Mouse (Mus musculus) hindbrain, embryonic 11.5 days (tissue): Measurements from ENCODE around the gene Tns2. TPM values are rescaled to one million over a fixed set of nuclear protein-coding genes. Genes with fewer than 3 reads are reported as not detected.
"Not testable (repeated sequence)": the region's sequence is repeated elsewhere in the genome, so short reads cannot be mapped to it uniquely, and the experiment has no call there.

Experiments
- ATAC-seq: fragments of 200-750 bp; cut with Nextera tagmentation; 2 replicates; pipeline ENCODE4 v1.8.0; 2017; ENCODE audit warnings: mild to moderate bottlenecking, moderate TSS enrichment, moderate library complexity; ENCODE audit not compliant: low FRiP score
- DNase-seq: peaks from one replicate; pipeline ENCODE4 v3.0.0-alpha.2; 2015; ENCODE audit warnings: low spot score
- H3K27ac ChIP-seq: fragments of 300-500 bp; sonication (generic); 2 replicates; pipeline ENCODE4 v1.5.1; 2014; ENCODE audit warnings: mild to moderate bottlenecking, low read depth, low read length
- H3K27me3 ChIP-seq: fragments of 300-500 bp; sonication (generic); 2 replicates; pipeline ENCODE4 v1.6.1; 2014; ENCODE audit warnings: mild to moderate bottlenecking, low read length, moderate library complexity, mixed read lengths; ENCODE audit not compliant: control insufficient read depth, insufficient read depth
- H3K36me3 ChIP-seq: fragments of 300-500 bp; sonication (generic); 2 replicates; pipeline ENCODE4 v1.6.1; 2014; ENCODE audit warnings: mild to moderate bottlenecking, low read length, moderate library complexity, mixed read lengths; ENCODE audit not compliant: control insufficient read depth, insufficient read depth
- H3K4me1 ChIP-seq: fragments of 300-500 bp; sonication (generic); replicated peaks from 2 replicates; pipeline ENCODE4 v1.6.1; 2014; ENCODE audit warnings: low read length, mixed read lengths; ENCODE audit not compliant: control insufficient read depth, insufficient read depth
- H3K4me2 ChIP-seq: fragments of 300-500 bp; sonication (generic); replicated peaks from 2 replicates; pipeline ENCODE4 v1.6.1; 2014; ENCODE audit warnings: mild to moderate bottlenecking, low read depth, low read length
- H3K4me3 ChIP-seq: fragments of 300-500 bp; sonication (generic); 2 replicates; pipeline ENCODE4 v1.5.1; 2014; ENCODE audit warnings: low read depth, low read length
- H3K9ac ChIP-seq: fragments of 300-500 bp; sonication (generic); 2 replicates; pipeline ENCODE4 v1.6.1; 2014; ENCODE audit warnings: low read depth, low read length
- H3K9me3 ChIP-seq: fragments of 300-500 bp; sonication (generic); 2 replicates; pipeline ENCODE4 v1.6.1; 2016; ENCODE audit warnings: low read length; ENCODE audit not compliant: control insufficient read depth
- WGBS: fragments of 180-500 bp; shearing (Covaris S2); extraction: QIAGEN DNeasy Blood & Tissue Kit; methylation state at CpG from one replicate; pipeline ENCODE4 v1.1.7; 2014; 5-methylcytosine and 5-hydroxymethylcytosine counted together
- polyA plus RNA-seq: library from polyadenylated mRNA; unstranded; fragments of >200 nt; fragmentation: Nextera tagmentation; extraction: Ambion mirVana; gene quantifications from 2 replicates; pipeline ENCODE4 v1.2.1, GENCODE M21; 2014

Gene Tns2
- polyA plus RNA-seq, 1 experiment from 2014 or later, result 8.0 TPM

- H3K27me3 ChIP-seq, result no peaks in the 10 kb centered on the region
- H3K9me3 ChIP-seq, result no peaks in the 10 kb centered on the region
- H3K9ac ChIP-seq, result peak overlapping the region; percentile 95
- under 1% methylated on average over 51 of the region's 57 CpGs for WGBS
- peak overlapping the region; percentile 93 for H3K27ac ChIP-seq
- peak overlapping the region; percentile 81 for H3K4me2 ChIP-seq
- H3K36me3 ChIP-seq, result no peaks in the 10 kb centered on the region
- DNase-seq, result peak; percentile 72
- H3K4me1 ChIP-seq, result peaks cover 4% of the 10 kb centered on the region
- peak; percentile 55 for ATAC-seq
- H3K4me3 ChIP-seq, result peak overlapping the region; percentile 94
Measured at GRCm38 (mm10) chr15:102074070-102074731, 26.0 kb upstream of the Tns2 start.

GRCm38 (mm10) chr15:102074876-102075585 is 25.2 kb upstream of the Tns2 start:
- Histone ChIP-seq H3K4me1 (peaks cover 4% of the 10 kb centered on the region), H3K27ac (no peak overlapping the region), H3K4me2 (peak overlapping the region; percentile 81), H3K9ac (peak overlapping the region; percentile 95), H3K27me3 (no peaks in the 10 kb centered on the region), H3K36me3 (no peaks in the 10 kb centered on the region), H3K9me3 (no peaks in the 10 kb centered on the region), H3K4me3 (peak overlapping the region; percentile 94)
- 17% methylated on average over 11 of the region's 11 CpGs for WGBS
- ATAC-seq, result no peak
- no peak for DNase-seq

- Histone ChIP-seq H3K27me3 (no peaks in the 10 kb centered on the region), H3K9me3 (no peaks in the 10 kb centered on the region), H3K4me1 (peaks cover 4% of the 10 kb centered on the region), H3K36me3 (no peaks in the 10 kb centered on the region), H3K9ac (no peak overlapping the region), H3K4me2 (no peak overlapping the region), H3K27ac (no peak overlapping the region), H3K4me3 (no peak overlapping the region)
- ATAC-seq (no peak), DNase-seq (no peak)
- 88% methylated on average over 2 of the region's 2 CpGs for whole genome bisulfite sequencing
Measured at GRCm38 (mm10) chr15:102077111-102077677, 23.0 kb upstream of the Tns2 start.

- no peaks in the 10 kb centered on the region for H3K9me3 ChIP-seq
- WGBS, result 88% methylated on average over 4 of the region's 4 CpGs
Measured at GRCm38 (mm10) chr15:102079221-102079620, 21.0 kb upstream of the Tns2 start.

GRCm38 (mm10) chr15:102079924-102080323 is 20.3 kb upstream of the Tns2 start:
- not testable (repeated sequence) for H3K36me3 ChIP-seq, ATAC-seq, DNase-seq, H3K4me2 ChIP-seq, H3K27ac ChIP-seq, H3K9me3 ChIP-seq, H3K4me1 ChIP-seq, H3K4me3 ChIP-seq, H3K9ac ChIP-seq, H3K27me3 ChIP-seq
- WGBS, result 84% methylated on average over 8 of the region's 8 CpGs

More at GRCm38 (mm10) chr15:102079221-102079620, 21.0 kb upstream of the Tns2 start:
- H3K4me1 ChIP-seq, result peaks cover 4% of the 10 kb centered on the region
- no peak for DNase-seq
- H3K36me3 ChIP-seq, result no peaks in the 10 kb centered on the region
- H3K27ac ChIP-seq, result no peak overlapping the region
- H3K4me3 ChIP-seq, result no peak overlapping the region
- no peak for ATAC-seq
- no peaks in the 10 kb centered on the region for H3K27me3 ChIP-seq
- no peak overlapping the region for H3K9ac ChIP-seq
- no peak overlapping the region for H3K4me2 ChIP-seq

GRCm38 (mm10) chr15:102080429-102080828 is 19.8 kb upstream of the Tns2 start:
- Histone ChIP-seq H3K9me3 (no peaks in the 10 kb centered on the region), H3K4me2 (no peak overlapping the region), H3K27ac (no peak overlapping the region), H3K36me3 (peaks cover 9% of the 10 kb centered on the region), H3K9ac (no peak overlapping the region), H3K4me1 (no peaks in the 10 kb centered on the region; the same call in 1 of the 2 replicates), H3K27me3 (no peaks in the 10 kb centered on the region), H3K4me3 (no peak overlapping the region)
- WGBS, result 80% methylated on average over 2 of the region's 2 CpGs
- DNase-seq, result no peak
- ATAC-seq, result no peak

- Histone ChIP-seq H3K4me3 (no peak overlapping the region), H3K9me3 (no peaks in the 10 kb centered on the region), H3K9ac (no peak overlapping the region), H3K4me2 (no peak overlapping the region), H3K4me1 (no peaks in the 10 kb centered on the region; the same call in 1 of the 2 replicates), H3K36me3 (peaks cover 13% of the 10 kb centered on the region), H3K27me3 (no peaks in the 10 kb centered on the region), H3K27ac (no peak overlapping the region)
- 90% methylated on average over 4 of the region's 4 CpGs for WGBS
- no peak for DNase-seq
- no peak for ATAC-seq
Measured at GRCm38 (mm10) chr15:102082148-102082547, 18.1 kb upstream of the Tns2 start.

GRCm38 (mm10) chr15:102083028-102083427 is 17.2 kb upstream of the Tns2 start:
- Histone ChIP-seq H3K4me2 (no peak overlapping the region), H3K4me3 (no peak overlapping the region), H3K36me3 (peaks cover 18% of the 10 kb centered on the region), H3K9me3 (no peaks in the 10 kb centered on the region), H3K27me3 (no peaks in the 10 kb centered on the region), H3K4me1 (no peaks in the 10 kb centered on the region; the same call in 1 of the 2 replicates), H3K9ac (no peak overlapping the region), H3K27ac (no peak overlapping the region)
- ATAC-seq (no peak), DNase-seq (no peak)
- 88% methylated on average over 4 of the region's 4 CpGs for whole genome bisulfite sequencing
